Mouse (Mus musculus) heart, postnatal 25 days (tissue): ENCODE data around the gene Slc35e4. TPM values are rescaled to one million over a fixed set of nuclear protein-coding genes. Genes with fewer than 3 reads are reported as not detected.
"Not testable (repeated sequence)": the region's sequence is repeated elsewhere in the genome, so short reads cannot be mapped to it uniquely, and the experiment has no call there.

Source experiments
- DNase-seq: peaks from one replicate; pipeline ENCODE4 v3.0.0; 2022; ENCODE audit warnings: low spot score
- intact Hi-C: fragments of 180-260 bp; cut with DNase I; formaldehyde crosslinking; loops from one replicate; pipeline ENCODE4 v1.15.1; 2025
- total RNA-seq, 2 experiments: library from RNA; stranded (reverse); gene quantifications; 2 replicates each; pipeline ENCODE4 v1.2.3; 2021

Slc35e4 gene
- 1 to 10 TPM; 4.4 to 5.7 TPM for total RNA-seq

DNA sequence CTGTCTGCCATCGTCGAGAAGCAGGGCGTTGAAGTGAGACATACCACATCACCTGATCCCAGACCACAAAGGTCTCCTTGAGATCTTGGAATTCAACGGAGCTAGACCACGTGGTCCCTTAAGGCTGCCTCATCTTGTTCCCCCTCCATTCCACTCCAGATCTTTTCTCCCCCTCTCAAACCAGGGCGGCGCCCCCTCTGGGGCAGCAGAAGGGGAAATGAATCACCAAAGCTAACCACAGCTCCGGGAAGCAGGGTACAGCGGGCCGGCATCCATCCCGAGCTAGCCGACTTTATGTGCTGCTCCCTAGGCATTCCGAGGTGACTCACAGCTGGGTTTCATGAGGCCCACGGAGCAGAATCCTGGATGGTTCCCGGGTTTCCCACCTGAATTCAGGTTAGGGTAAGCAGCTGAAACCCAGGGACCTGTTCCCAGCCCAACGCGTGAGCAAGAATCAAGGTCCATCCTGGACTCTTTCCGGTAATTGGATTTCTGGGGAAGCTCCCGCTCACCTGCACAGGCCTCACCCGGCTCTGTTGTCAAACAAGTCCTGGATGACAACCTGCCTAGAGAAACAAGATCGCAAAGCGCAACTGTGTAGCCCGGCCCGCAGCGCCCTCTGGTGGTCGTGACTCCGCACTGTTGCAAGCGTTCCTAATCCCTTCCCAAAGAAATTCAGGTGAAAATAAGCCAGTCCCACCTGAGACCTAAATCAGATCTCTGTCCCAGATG lies at the start of gene Slc35e4:
TSS of gene Slc35e4 (minus strand) at position 556 of the 732 bp plus-strand sequence.
- intact Hi-C loops = loop anchor here (2.0 kb wide), 1 partner anchor 33 kb away; no protein-coding TSS in a partner anchor
- DNase-seq = peak; percentile 73

DNA sequence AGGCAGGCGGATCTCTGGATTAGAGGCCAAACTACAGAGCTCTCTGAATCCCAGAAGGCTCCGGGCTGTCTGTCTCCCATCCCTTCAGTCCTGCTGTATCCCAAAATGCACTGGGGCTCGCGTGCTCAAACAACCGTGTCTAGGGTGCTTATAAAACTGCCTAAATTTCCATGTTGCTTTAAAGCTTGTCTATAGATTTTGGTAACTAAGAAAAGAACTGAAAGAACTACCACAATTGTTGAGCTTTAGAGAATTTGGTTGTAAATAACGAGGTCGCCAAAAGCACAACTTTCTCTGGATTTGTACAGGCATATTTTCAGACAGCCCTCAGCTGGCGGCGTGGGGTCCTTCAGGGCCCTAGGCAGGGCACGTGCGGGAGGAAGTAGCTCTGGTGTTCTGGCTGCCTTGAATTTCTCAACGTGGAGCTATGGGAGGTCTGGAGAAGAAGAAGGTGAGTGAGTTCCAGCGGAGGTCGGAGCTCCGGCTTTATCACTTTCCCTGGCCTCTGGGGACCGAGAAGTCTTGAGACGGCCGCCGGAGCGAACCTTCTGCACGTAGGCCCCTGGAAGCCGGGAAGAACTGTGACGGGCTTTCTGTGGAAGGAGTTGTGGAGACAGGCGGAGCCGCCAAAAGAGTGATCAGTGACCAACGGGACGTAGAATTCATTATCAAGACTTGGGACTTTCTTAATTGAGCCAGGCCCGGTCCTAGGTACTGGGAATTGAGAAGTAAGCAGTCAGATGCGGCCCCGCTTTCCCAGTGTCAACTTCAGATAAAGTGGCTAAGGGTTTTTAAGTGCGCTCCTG lies 49.3 kb upstream of the Slc35e4 start, which contains the start of gene Pes1:
TSS of gene Pes1 (plus strand) at position 366 of the 806 bp plus-strand sequence.
- intact Hi-C loops = no loop called here
- peak; percentile 61 for DNase-seq

DNA sequence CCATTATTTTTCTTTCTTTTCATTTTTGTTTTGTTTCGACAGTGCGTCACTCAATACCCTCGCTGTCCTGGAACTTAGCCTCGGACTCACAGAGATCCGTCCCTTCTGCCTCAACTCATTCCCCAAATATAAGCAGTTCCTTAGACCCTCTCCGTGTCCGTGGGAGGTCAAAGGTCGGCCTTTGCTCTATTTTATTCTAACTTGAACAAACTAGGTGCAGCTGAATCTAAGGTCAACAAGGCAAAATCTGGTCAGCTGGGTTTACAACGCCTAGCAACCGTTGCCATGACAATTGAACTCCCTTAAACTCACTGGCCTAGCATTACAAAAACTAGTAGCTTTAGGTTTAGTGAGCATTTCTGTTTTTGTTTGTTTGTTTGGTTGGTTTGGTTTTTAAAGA lies 48.7 kb upstream of the Slc35e4 start:
- intact Hi-C loops = no loop called here
- DNase-seq = no peak

DNA sequence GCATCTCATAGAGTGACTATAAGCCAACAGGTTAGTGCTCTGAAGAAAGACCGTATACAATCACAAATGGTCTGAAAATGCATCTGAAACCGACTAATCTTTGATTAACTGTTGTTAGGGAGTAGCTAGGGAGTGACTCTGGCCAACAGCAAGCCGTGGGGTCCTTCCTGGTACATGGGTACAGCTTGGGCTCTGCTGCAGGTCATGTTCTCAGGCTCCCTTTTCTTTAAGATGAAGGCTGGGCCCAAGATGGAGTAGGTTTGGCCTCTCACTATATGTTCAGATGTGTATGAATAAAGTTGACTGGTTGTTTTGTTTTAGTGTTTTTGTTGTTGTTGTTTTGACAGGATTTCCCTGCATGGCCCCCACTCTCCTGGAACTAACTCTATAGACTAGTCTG lies 47.3 kb upstream of the Slc35e4 start:
- DNase-seq = no peak
- intact Hi-C loops = no loop called here

DNA sequence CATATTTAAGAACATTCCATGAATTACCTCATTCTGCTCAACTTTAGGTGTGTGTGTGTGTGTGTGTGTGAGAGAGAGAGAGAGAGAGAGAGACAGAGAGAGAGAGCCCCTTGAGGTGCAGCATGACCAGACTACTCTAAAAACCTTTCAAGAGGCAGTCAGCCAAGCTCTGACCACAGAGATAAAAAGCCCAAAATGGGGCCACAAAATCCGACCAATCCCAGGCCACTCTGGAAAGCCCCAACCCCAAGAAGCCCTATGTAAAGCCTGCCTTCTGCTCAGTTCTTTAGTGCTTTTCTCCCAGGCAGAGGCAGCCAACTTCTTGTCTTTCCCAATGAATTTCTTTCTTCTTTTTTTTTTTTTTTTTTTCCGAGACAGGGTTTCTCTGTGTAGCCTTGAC lies 46.4 kb upstream of the Slc35e4 start:
- intact Hi-C loops = no loop called here
- no peak for DNase-seq

DNA sequence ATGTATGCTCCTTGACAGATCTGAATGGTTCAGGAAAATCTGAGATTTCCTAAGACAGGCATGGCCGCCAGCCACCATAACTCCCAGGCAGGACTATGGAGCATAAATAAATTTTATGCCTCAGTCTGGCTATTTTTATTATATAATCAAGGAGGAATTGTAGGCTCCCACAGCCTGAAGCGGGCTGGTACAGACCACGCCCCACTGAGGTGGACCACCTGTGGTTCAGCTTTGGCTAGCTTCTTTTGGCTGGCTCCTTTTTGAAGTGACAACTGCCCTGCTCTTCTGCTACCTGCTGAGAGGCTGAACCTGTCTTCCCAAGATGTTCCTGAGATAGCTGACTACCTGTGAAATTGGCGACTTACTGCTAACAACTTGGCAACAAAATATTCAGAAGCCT lies 40.9 kb upstream of the Slc35e4 start:
- intact Hi-C loops, DNase-seq: not testable (repeated sequence)

DNA sequence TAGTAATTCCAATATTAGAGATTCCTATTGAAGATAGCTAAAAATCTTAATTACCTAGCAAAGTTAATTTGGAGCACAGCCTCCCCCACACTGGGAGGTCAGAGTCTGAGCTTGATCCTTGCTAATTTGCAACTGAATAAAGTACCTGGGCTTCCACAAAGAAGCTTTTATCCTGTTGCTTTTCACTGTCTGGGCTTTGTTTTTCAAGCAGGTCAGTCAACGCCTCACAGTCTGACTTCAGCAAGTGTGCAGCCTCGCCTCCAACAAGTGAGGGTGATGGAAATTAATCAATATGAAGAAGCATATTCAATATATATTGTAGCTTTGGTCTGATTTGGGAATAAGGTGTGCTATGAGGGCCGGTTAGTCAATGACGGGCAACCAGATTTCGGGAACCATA lies 40.4 kb upstream of the Slc35e4 start:
- DNase-seq = not testable (repeated sequence)

DNA sequence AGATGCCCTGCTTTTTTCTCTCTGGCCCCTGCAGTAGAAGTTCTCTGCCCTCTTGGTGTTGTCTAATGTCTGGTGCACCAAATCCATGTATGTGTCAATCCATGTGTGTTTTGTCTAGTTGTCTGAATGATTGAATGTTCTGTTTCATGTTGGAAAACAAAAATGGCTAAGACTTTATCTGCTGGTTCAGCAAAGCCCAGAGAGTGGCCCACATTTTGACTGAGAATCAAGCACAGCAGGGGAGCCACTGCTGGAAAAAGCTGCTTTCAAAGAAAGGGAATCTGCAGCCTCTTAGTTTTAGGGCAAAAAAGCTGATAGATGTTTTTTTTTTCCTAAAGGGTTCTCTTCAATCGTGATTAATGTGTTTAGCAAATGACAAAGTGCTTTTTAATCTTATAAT lies 31.9 kb upstream of the Slc35e4 start:
- intact Hi-C loops = no loop called here
- DNase-seq = no peak

More for the DNA sequence above, 40.4 kb upstream of the Slc35e4 start:
- intact Hi-C loops = not testable (repeated sequence)

DNA sequence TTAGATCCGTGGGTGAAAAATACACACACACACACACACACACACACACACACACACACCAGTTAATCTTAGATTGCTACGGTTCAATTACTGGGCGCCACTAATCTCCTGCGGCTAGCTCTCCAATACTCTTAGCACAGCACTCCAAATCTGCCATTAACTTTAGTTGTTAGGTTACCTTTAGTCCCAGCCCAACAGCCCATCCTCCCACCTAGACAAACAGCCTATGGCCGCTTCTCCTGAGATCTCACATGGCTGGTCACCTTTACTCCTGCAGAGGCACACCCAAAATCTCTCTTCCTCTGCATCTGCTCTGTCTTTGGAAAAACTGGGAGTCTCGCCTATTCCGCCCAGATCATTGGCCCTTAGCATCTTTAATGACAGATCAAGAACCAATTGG lies 26.9 kb upstream of the Slc35e4 start:
- intact Hi-C loops = no loop called here
- DNase-seq = no peak

DNA sequence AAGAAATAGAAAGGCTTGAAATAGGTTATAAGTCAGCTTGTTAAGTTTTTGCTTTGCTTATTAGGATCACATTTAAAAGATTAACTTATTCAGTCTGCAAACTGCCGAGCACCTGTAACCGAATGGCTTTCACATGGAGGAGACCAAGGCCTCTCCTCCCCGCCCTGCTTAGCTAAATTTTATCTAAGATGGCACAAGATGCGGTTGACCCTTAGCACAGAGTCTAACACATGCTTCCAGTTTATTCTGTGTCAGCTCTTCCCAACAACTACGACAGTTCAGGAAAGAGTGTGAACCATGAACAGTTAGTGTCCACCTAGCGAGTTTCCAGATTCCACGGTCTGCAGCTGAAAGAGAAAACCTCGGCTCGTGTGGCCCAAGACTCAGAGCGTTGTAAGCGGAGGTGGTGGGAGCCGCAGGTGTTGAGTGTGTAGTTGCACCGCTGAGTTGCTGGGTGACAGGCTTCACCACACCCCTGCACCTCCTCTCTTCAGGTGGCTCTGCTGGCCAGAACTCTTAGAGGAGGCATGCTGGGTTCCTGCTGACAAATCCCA lies 22.9 kb upstream of the Slc35e4 start:
- no peak for DNase-seq
- intact Hi-C loops = no loop called here

DNA sequence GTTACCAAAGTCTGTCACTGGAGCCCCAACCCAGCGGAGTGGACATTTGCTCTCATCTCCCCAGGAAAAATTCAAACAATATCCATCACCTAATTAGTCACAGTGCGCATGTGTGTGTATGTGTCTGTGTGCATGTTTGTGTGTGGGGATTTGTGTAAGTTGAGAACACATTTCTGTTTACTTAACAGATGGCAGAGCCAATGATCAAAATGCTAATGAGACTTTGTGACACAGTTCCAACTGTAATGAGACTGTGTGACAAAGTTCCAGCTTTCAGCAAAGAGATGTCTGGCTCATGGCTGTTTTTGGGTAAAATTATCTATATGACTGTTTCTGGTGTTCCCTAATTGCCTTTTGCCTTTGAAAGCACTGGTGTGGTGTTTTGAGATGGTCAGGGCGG lies 21.9 kb upstream of the Slc35e4 start:
- no peak for DNase-seq
- intact Hi-C loops = no loop called here

DNA sequence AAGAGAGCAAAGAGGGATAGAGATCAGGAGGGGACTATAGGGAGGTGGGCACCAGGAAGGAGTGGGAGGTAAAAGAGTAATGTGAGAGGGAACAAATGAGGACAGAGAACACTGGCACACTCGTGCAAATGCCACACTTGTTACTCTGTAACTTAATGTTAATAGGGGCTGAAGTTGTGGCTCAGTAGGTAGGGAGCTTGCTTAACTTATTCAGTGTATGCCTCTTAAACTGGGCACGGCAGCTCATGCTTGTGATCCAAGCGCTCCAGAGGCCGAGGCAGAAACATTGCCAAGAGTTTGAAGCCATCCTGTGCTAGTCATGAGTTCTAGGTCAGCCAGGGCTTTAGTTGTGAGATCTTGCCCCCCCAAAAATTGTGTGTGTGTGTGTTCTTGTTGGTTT lies 20.7 kb upstream of the Slc35e4 start:
- intact Hi-C loops = no loop called here
- no peak for DNase-seq

DNA sequence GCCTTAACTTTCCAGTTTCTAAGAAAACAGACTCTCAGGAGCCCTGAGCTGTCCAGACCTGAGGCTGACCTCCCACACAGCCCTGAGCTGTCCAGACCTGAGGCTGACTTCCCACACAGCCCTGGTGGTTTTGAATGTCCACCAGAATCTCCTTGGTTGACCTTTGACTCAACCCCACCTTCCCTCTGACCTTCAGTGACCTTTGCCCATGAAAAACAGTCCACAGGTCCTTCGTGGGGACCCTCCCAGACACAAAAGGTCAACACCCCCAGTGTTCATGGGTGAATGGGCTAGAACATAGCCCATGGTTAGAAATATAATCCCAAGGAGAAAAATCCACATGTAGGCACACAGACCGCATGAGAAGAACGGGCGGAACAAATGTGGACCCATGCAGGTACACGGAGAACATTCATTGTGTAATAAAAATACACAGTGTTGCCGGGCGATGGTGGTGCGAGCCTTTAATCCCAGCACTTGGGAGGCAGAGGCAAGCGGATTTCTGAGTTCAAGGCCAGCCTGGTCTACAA lies 19.4 kb upstream of the Slc35e4 start:
- intact Hi-C loops = no loop called here
- DNase-seq = no peak

DNA sequence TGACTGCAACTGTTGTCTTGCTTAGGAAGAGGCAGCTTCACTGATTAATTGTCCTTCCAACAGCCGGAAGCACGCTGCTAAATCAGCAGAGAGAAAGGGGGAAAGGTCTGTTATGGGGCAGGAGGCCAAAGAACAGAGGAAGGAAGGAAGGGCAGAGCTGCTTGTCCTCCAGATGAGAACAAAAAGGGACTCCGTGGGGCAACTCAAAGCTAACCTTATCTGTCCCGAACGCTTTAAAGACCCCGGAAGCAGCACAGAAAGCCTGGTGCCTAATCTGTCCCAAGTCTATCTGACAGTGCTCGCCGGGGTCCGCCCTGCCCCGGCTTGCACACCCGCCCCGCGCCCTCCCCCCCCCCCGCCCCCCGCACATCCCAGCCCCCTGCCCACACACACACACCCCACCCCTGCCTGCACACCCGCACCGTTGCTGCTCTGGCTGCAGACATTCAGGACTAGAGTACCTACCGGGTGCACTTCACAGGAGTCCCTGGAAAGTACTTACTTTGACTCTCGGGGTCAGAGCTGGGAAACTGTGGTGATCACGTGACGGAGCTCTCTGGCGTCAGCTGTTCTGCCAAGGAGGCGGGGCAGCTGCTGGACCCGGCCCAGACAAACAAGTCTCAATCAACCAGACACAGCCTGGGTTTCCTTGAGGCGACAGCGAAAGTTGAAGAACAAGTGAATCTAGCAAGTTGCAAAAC lies 17.2 kb upstream of the Slc35e4 start, which contains the start of gene Tcn2:
TSS of gene Tcn2 (minus strand) at position 649 of the 701 bp plus-strand sequence.
- peak; percentile 83 for DNase-seq
- intact Hi-C loops = no loop called here

DNA sequence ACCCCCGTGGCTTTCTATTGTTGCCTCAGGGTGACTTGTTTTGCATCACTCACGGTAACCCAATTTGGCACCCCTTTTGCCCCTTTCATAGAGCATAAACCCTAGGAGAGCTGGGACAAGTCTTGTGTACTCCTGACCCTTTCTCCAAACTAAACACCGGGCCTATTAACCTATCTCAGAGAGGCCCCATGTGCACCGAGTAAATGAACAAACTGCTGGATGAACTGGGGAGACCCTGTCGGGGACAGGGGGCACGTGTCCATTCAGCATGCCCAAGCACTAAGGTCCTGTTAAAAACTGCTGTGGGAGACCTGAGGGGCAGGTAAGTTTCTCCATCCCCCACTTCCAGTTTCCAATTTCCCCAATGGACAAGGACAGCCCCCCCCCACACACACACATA lies 16.5 kb upstream of the Slc35e4 start:
- no peak for DNase-seq
- intact Hi-C loops = no loop called here

DNA sequence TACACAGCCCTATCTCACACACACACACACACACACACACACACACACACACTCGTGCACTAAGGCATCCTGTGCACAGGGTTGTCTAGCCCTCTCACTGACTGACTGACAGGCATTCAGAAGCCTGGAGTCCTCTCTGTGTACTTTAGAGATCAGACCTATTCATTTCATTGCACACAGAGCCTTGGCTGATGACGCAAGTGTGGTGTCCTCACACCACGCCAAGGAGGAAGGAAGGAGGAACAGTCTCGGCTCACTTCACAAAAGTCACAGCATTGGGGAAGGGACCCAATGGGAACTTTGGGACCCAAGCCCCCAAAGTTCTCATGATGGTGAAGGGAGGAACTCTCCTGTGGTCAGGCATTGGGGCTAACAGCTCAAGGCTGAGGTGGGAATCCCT lies 15.6 kb upstream of the Slc35e4 start:
- intact Hi-C loops = no loop called here
- no peak for DNase-seq

DNA sequence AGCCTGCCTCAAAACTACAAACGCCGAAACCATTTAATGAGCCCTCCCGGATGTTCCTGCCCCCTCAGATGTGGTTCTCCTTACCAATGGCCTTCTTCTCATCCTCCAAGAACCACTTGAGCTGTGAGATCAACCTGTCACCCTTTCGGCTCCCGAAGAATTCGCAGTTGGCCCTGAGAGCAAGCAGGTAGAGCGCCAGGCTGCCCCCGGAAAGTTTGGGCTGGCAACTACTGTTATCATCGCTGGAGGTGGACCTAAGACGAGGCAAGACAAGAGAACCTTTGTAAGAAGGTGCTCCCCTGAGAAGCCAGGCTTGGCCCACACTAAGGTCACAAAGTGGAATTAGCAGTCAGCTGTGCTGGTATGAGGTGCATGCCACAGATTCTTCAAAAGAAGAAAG lies 11.5 kb upstream of the Slc35e4 start:
- intact Hi-C loops = no loop called here
- no peak for DNase-seq

DNA sequence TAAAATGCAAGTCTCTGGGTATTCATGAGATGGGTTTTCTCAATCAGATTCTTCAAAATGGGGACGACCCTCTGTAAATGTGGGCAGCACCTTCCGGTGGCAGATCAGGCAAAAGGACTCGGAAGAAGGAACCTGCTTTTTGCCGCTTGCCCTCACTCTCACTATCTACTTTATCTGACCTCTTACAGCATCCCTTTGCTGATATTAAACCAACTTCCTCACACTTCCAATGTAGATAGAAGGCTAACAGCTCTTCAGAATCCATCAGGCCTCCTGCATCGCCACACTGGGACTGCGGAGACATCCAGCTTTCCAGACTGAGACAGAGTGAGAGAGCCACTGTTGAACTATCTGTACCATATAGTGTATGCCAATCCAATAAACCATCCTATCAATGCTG lies 8.3 kb upstream of the Slc35e4 start:
- DNase-seq = no peak
- intact Hi-C loops = no loop called here

DNA sequence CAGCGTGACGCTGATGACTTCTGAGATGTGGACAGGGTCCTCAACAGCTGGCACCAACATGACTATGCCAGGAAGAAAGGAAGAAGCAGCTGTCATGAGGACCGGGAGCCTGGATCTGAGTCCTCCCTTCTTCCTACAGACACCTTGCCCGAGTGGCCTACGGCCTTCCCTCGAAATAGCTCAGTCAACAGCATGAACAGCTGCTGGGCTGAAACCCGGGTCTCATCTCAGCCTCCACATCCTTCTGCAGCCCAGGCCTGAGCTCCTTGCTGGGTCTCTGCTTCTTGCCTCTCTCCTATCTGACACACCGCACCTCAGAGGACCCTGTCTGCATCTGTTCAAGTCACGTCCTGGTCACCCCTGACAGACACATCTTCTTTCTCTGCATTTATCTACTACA lies 7.7 kb upstream of the Slc35e4 start:
- intact Hi-C loops = no loop called here

DNA sequence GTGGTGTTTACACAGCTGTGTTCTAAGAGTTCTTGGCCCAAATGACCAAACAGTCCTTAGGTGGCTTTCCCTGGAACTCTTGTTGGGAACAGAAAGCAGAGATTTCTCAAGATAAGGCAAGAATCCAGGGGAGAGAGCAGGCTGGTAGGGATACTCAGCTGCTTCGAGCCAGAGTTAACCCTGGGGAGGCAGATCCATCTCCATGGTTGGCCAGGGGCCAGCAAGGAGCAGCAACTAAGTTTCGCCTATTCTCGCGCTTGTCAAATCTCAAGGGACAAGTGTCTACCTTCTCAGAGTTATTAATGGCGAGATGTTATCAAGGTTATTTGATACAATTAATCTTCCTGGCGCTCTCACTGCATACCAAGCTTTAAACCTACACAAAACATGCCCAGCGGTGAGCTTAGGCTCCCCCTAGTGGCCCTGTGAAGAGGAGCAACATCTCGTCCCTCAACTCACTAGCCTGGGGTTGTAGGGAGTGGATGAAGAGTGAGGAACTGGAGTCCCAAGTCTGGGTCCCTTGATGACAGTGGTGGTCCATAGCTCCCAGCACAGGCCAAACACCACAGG lies 6.9 kb upstream of the Slc35e4 start:
- no peak for DNase-seq
- intact Hi-C loops = no loop called here

More for the DNA sequence above, 7.7 kb upstream of the Slc35e4 start:
- DNase-seq = no peak
